Mouse (Mus musculus): ENCODE measurements at regions not wholly inside any gene's neighbourhood (a gene's known extent, or its start where the extent isn't known, plus 50 kb on each side); places are given as distances from the start of the nearest gene placed in this dataset.
"Not testable (repeated sequence)": the region's sequence is repeated elsewhere in the genome, so short reads cannot be mapped to it uniquely, and the experiment has no call there.

DNA sequence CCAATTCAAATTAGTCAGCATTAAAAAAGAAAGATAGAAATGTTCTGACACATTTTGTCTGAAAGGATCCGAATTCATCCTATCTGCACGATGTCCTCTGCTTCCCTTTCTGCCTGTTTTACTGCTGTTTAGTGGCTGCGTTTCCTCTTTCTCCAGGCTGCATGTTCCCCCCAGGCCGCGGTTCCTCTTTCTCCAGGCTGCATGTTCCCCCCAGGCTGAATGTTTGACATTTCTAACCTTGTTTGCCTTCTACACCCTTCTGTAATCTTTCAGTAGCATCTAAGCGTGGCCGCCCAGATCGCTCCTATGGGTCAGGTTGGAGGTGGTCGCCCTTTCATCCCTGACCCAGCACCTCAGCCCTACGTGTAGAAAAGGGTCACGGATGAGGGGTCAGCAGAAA is 89.6 kb upstream of the Mdm1 start:
- no peaks in the 10 kb centered on the region for H3K4me1 ChIP-seq (replicated peaks)
- no peak for ATAC-seq (ENCODE audit: insufficient read depth)
- H3K27ac ChIP-seq (replicated peaks), result no peak overlapping the region
- no peak overlapping the region for H3K4me3 ChIP-seq (replicated peaks)
- H3K9ac ChIP-seq, result no peak overlapping the region
- H3K36me3 ChIP-seq (replicated peaks), result no peaks in the 10 kb centered on the region
- H3K9me3 ChIP-seq (replicated peaks), result no peaks in the 10 kb centered on the region
- WGBS (ENCODE audit: insufficient replicate concordance), result 19% methylated on average over 11 of the region's 11 CpGs
- H3K27me3 ChIP-seq, result no peaks in the 10 kb centered on the region
- no peak overlapping the region for H3K4me2 ChIP-seq

DNA sequence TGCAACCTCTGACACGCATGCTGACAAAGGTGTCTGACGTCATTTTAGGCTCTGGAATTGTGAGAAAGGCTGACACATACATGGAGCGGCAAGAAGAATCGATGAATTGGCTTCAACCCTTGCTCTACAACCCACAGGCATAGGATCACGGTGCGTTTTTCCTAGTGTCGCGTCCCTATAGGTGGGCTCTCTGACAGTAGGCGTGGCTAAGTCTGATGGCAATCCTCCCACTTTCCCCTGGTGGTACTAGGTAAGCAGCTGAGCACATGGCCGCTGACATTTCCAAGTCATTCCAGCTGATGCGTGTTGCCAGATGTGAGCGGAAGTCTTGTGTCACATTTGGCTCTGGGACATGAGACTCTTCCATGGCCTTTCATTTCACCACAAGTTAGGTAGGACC is 89.1 kb upstream of the Mdm1 start:
- WGBS (ENCODE audit: insufficient replicate concordance), result 58% methylated on average over 12 of the region's 12 CpGs
- ATAC-seq (ENCODE audit: insufficient read depth), result no peak
- Histone ChIP-seq H3K9ac (no peak overlapping the region), H3K4me3 (replicated peaks) (no peak overlapping the region), H3K4me2 (no peak overlapping the region), H3K4me1 (replicated peaks) (no peaks in the 10 kb centered on the region), H3K9me3 (replicated peaks) (no peaks in the 10 kb centered on the region), H3K36me3 (replicated peaks) (no peaks in the 10 kb centered on the region), H3K27me3 (no peaks in the 10 kb centered on the region), H3K27ac (replicated peaks) (no peak overlapping the region)

- WGBS (ENCODE audit: insufficient replicate concordance), result 76% methylated on average over 5 of the region's 5 CpGs
- Histone ChIP-seq H3K9ac (no peak overlapping the region), H3K27ac (replicated peaks) (no peak overlapping the region), H3K4me2 (no peak overlapping the region), H3K9me3 (replicated peaks) (no peaks in the 10 kb centered on the region), H3K4me3 (replicated peaks) (no peak overlapping the region), H3K36me3 (replicated peaks) (no peaks in the 10 kb centered on the region), H3K4me1 (replicated peaks) (no peaks in the 10 kb centered on the region), H3K27me3 (no peaks in the 10 kb centered on the region)
- no peak for ATAC-seq (ENCODE audit: insufficient read depth)
Measured at GRCm38 (mm10) chr10:118053037-118053436, 88.6 kb upstream of the Mdm1 start.

GRCm38 (mm10) chr10:118056789-118057271 is 84.8 kb upstream of the Mdm1 start:
- no peak for ATAC-seq (ENCODE audit: insufficient read depth)
- no peaks in the 10 kb centered on the region for H3K4me1 ChIP-seq (replicated peaks)
- no peak overlapping the region for H3K27ac ChIP-seq (replicated peaks)
- WGBS (ENCODE audit: insufficient replicate concordance), result 27% methylated on average over 9 of the region's 9 CpGs
- H3K36me3 ChIP-seq (replicated peaks), result no peaks in the 10 kb centered on the region
- no peaks in the 10 kb centered on the region; the same call in 1 of the 2 replicates for H3K9me3 ChIP-seq (replicated peaks)
- H3K9ac ChIP-seq, result no peak overlapping the region
- no peak overlapping the region for H3K4me3 ChIP-seq (replicated peaks)
- no peaks in the 10 kb centered on the region for H3K27me3 ChIP-seq
- H3K4me2 ChIP-seq, result no peak overlapping the region

- ATAC-seq (ENCODE audit: insufficient read depth), result no peak
- no peaks in the 10 kb centered on the region; the same call in 1 of the 2 replicates for H3K9me3 ChIP-seq (replicated peaks)
- no peak overlapping the region for H3K27ac ChIP-seq (replicated peaks)
- H3K4me3 ChIP-seq (replicated peaks), result no peak overlapping the region
- H3K4me2 ChIP-seq, result no peak overlapping the region
- no peak overlapping the region for H3K9ac ChIP-seq
- no peaks in the 10 kb centered on the region for H3K36me3 ChIP-seq (replicated peaks)
- H3K27me3 ChIP-seq, result no peaks in the 10 kb centered on the region
- H3K4me1 ChIP-seq (replicated peaks), result no peaks in the 10 kb centered on the region
- WGBS (ENCODE audit: insufficient replicate concordance), result 67% methylated on average over 3 of the region's 3 CpGs
Measured at GRCm38 (mm10) chr10:118057516-118057915, 84.1 kb upstream of the Mdm1 start.

DNA sequence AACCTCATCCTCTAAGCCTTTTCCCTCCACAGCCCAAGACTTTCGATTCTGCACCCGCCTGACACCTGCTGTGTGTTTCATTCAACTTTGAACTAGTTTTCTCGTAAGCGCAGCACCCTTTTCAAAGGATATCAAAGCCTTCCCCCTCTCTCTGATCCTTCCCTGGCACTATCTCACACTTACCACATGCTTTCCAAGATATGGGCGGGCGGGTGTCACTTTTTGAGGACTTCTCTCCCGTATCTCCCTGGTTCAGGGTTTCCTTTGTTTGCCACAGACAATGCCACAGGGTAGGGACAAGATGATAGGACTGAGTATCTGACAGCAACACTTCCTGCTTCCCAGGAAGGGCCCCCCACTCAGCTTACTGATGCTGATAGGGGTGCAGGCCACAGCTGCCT is 76.8 kb upstream of the Mdm1 start:
- peak; percentile 88 for ATAC-seq (ENCODE audit: insufficient read depth)
- Histone ChIP-seq H3K27me3 (no peaks in the 10 kb centered on the region), H3K27ac (replicated peaks) (no peak overlapping the region), H3K4me1 (replicated peaks) (no peaks in the 10 kb centered on the region), H3K9ac (no peak overlapping the region), H3K4me2 (no peak overlapping the region), H3K36me3 (replicated peaks) (no peaks in the 10 kb centered on the region), H3K4me3 (replicated peaks) (no peak overlapping the region), H3K9me3 (replicated peaks) (peaks cover 2% of the 10 kb centered on the region; the same call in 1 of the 2 replicates)
- WGBS (ENCODE audit: insufficient replicate concordance), result 19% methylated on average over 7 of the region's 7 CpGs

DNA sequence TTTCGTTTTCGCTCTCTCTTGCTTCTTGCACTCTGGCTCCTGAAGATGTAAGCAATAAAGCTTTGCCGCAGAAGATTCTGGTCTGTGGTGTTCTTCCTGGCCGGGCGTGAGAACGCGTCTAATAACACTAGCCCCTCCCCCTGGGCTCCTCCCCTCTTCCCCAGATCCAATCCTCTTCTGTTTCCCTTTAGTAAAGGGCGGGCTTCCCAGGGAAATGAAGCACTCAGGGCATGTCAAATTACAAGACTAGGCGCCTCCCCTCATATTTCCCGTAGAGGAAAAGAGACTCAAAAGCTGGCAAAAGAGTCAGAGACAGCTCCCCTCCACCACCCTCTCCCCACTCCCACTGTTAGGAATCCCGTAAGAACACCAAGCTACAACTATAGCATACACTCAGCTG is 65.3 kb upstream of the Mdm1 start:
- H3K4me1 ChIP-seq (replicated peaks); H3K27me3 ChIP-seq; H3K36me3 ChIP-seq (replicated peaks); ATAC-seq (ENCODE audit: insufficient read depth); H3K9me3 ChIP-seq (replicated peaks); H3K27ac ChIP-seq (replicated peaks); H3K4me2 ChIP-seq; H3K9ac ChIP-seq; H3K4me3 ChIP-seq (replicated peaks): not testable (repeated sequence)
- WGBS (ENCODE audit: insufficient replicate concordance), result 82% methylated on average over 9 of the region's 11 CpGs

GRCm38 (mm10) chr10:118081636-118082166 is 59.9 kb upstream of the Mdm1 start:
- no peaks in the 10 kb centered on the region for H3K36me3 ChIP-seq (replicated peaks)
- no peak overlapping the region for H3K4me2 ChIP-seq
- H3K4me1 ChIP-seq (replicated peaks), result no peaks in the 10 kb centered on the region
- no peaks in the 10 kb centered on the region for H3K27me3 ChIP-seq
- H3K9me3 ChIP-seq (replicated peaks), result 0 out of 2 replicates have a peak, but pooled peaks cover 4% of the 10 kb centered on the region
- 61% methylated on average over 5 of the region's 5 CpGs for WGBS (ENCODE audit: insufficient replicate concordance)
- no peak for ATAC-seq (ENCODE audit: insufficient read depth)
- no peak overlapping the region for H3K4me3 ChIP-seq (replicated peaks)
- no peak overlapping the region for H3K9ac ChIP-seq
- H3K27ac ChIP-seq (replicated peaks), result no peak overlapping the region

DNA sequence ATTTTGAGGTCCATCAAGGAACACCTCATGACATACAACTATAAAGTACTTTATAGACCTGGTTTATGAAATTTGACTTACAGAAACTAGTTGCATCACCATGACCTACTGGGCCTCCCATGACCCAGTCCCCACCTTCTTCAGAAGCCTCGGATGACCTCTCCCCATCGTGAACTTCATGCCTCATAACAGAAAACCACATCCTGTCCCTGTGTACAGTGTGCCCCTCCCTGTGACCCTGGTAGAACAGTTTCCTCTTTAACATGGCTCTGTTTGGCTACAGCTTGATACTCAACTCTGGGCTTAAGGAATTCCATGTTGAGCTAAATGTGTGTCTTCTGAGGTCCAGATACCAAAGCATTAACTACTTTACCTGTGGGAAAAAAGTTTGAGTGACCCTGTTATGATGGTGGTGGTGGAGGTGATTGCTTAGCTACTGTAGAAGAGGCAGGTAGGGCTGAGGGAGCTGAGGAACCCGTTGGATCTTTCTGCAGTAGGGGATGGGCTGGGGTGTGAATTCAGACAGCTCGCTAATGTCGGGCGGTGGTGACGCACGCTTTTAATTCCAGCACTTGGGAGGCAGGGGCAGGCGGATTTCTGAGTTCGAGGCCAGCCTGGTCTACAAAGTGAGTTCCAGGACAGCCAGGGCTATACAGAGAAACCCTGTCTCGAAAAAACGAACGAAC is 58.4 kb upstream of the Mdm1 start:
- ATAC-seq (ENCODE audit: insufficient read depth), result peak; percentile 56; the same call in 1 of the 2 replicates
- Histone ChIP-seq H3K4me1 (replicated peaks) (no peaks in the 10 kb centered on the region), H3K27me3 (no peaks in the 10 kb centered on the region), H3K4me2 (no peak overlapping the region), H3K27ac (replicated peaks) (no peak overlapping the region), H3K4me3 (replicated peaks) (no peak overlapping the region), H3K9me3 (replicated peaks) (no peaks in the 10 kb centered on the region), H3K36me3 (replicated peaks) (no peaks in the 10 kb centered on the region), H3K9ac (no peak overlapping the region)
- 60% methylated on average over 13 of the region's 13 CpGs for WGBS (ENCODE audit: insufficient replicate concordance)

GRCm38 (mm10) chr10:118083721-118084075 is 57.9 kb upstream of the Mdm1 start:
- Histone ChIP-seq H3K4me1 (replicated peaks) (no peaks in the 10 kb centered on the region), H3K9ac (no peak overlapping the region), H3K4me2 (no peak overlapping the region), H3K9me3 (replicated peaks) (no peaks in the 10 kb centered on the region), H3K36me3 (replicated peaks) (no peaks in the 10 kb centered on the region), H3K4me3 (replicated peaks) (no peak overlapping the region), H3K27ac (replicated peaks) (no peak overlapping the region), H3K27me3 (no peaks in the 10 kb centered on the region)
- ATAC-seq (ENCODE audit: insufficient read depth), result no peak
- WGBS (ENCODE audit: insufficient replicate concordance), result 62% methylated on average over 8 of the region's 8 CpGs

DNA sequence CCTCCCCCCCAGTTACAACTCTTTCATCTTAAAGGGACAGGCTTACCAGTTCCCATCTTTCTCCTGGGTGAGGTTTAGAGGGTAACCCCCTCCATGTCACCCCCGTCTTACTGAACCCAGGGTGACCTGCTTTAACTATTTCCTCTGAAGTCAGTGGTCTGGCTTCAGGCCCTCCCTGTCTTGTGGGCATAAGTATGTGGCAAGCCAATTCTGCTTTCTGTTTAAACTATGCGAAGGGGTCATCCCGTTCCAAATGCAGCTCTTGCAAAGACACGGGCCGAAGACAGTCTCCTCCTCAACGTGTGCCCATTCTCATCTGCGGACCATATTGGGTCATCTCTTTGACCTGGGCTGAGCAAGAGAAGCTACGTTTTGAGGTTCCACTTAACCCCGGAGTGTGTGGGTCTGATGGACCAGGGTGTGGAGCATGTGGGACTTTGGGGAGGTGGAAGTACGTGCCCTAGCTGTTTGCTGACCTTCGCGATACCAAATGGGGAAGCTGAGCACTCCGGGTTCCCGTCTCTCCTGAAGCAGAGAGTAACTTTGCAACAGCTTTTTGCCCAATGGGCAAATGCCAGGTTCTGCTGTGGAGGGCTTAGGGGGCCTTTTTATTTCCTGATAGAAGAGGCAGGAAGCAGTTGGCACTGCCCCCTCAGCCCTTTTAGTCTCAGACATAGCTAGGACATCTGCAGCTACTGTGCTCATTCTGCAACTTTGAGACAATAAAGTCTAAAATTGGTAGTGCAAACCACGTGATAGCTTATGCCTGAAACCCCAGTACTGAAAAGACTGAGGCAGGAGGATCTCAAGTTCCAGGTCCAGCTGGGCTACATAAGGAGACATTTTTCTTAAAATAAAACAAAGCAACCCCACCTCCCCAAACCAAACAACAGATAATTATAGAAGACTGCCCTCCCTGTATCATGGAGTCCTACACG is 56.3 kb upstream of the Mdm1 start:
- no peak overlapping the region for H3K9ac ChIP-seq
- 0 out of 2 replicates have a peak overlapping the region, but pooled peaks have one; percentile 24 for H3K27ac ChIP-seq (replicated peaks)
- H3K4me3 ChIP-seq (replicated peaks), result no peak overlapping the region
- H3K9me3 ChIP-seq (replicated peaks), result no peaks in the 10 kb centered on the region
- 44% methylated on average over 16 of the region's 16 CpGs for WGBS (ENCODE audit: insufficient replicate concordance)
- H3K4me1 ChIP-seq (replicated peaks), result no peaks in the 10 kb centered on the region
- H3K27me3 ChIP-seq, result no peaks in the 10 kb centered on the region
- peak; percentile 49; the same call in 1 of the 2 replicates for ATAC-seq (ENCODE audit: insufficient read depth)
- H3K4me2 ChIP-seq, result no peak overlapping the region
- H3K36me3 ChIP-seq (replicated peaks), result no peaks in the 10 kb centered on the region

Measured in liver, embryonic 15.5 days (tissue).